Mouse (Mus musculus) MEL (cell line): ENCODE results near the gene Rec8. TPM values are rescaled to one million over a fixed set of nuclear protein-coding genes. Genes with fewer than 3 reads are reported as not detected.

Experiments
- DNase-seq: peaks from one replicate; pipeline ENCODE4 v3.0.0; 2011; ENCODE audit warnings: low read depth, low spot score
- H3K27ac ChIP-seq: 2 replicates; pipeline ENCODE4 v1.5.1; 2012; ENCODE audit warnings: low read depth, mild to moderate bottlenecking, control low read depth, low read length, moderate library complexity; ENCODE audit not compliant: control insufficient read depth
- H3K27me3 ChIP-seq, 2 experiments: fragments of 150-350 bp in 1 of 2; sonication (generic) in 1 of 2; 2 replicates each; pipeline ENCODE4 v1.6.1; 2012; ENCODE audit warnings: low read length in 2 of 2, mild to moderate bottlenecking in 2 of 2, improper control_type of control experiment in 1 of 2, moderate library complexity in 1 of 2; ENCODE audit not compliant: insufficient read depth in 2 of 2, control insufficient read depth in 1 of 2
- H3K36me3 ChIP-seq, 2 experiments: 2 replicates each; pipeline ENCODE4 v1.6.1; 2012 to 2014; ENCODE audit warnings: low read length in 2 of 2, improper control_type of control experiment in 1 of 2, inconsistent platforms in 1 of 2, mild to moderate bottlenecking in 1 of 2; ENCODE audit not compliant: insufficient read depth in 2 of 2, control insufficient read depth in 1 of 2
- H3K4me1 ChIP-seq, 2 experiments: fragments of 150-350 bp in 1 of 2; sonication (generic) in 1 of 2; 2 replicates each; pipeline ENCODE4 v1.6.1; 2012; ENCODE audit warnings: low read length in 2 of 2, improper control_type of control experiment in 1 of 2, mild to moderate bottlenecking in 1 of 2; ENCODE audit not compliant: insufficient read depth in 2 of 2, control insufficient read depth in 1 of 2
- H3K4me3 ChIP-seq, 2 experiments: fragments of 150-350 bp in 1 of 2; sonication (generic) in 1 of 2; 2 replicates each; pipeline ENCODE4 v1.5.1; 2012; ENCODE audit warnings: low read depth in 2 of 2, low read length in 2 of 2, mild to moderate bottlenecking in 2 of 2, moderate library complexity in 2 of 2, control low read depth in 1 of 2, improper control_type of control experiment in 1 of 2; ENCODE audit not compliant: control insufficient read depth in 1 of 2, insufficient read depth in 1 of 2
- H3K79me2 ChIP-seq: 2 replicates; pipeline ENCODE4 v1.6.1; 2012; ENCODE audit warnings: mild to moderate bottlenecking, low read length, moderate library complexity; ENCODE audit not compliant: control insufficient read depth, poor library complexity, insufficient read depth
- H3K9ac ChIP-seq: 2 replicates; pipeline ENCODE4 v1.6.1; 2012; ENCODE audit warnings: low read depth, mild to moderate bottlenecking, control low read depth, low read length, moderate library complexity; ENCODE audit not compliant: control insufficient read depth, poor library complexity, severe bottlenecking
- H3K9me3 ChIP-seq: fragments of 150-350 bp; sonication (generic); replicated peaks from 2 replicates; pipeline ENCODE4 v1.6.1; 2012; ENCODE audit warnings: mild to moderate bottlenecking, low read length, improper control_type of control experiment, moderate library complexity; ENCODE audit not compliant: insufficient read depth
- CHD1 ChIP-seq: IDR thresholded peaks from 2 replicates; pipeline ENCODE4 v1.6.1; 2012; ENCODE audit warnings: low read depth, mild to moderate bottlenecking, inconsistent platforms, low read length, improper control_type of control experiment
- CHD2 ChIP-seq: IDR thresholded peaks from 2 replicates; pipeline ENCODE4 v1.6.1; 2011; ENCODE audit warnings: low read length, improper control_type of control experiment
- E2F4 ChIP-seq: IDR thresholded peaks from 2 replicates; pipeline ENCODE4 v1.6.1; 2011; ENCODE audit warnings: low read depth, low read length, improper control_type of control experiment, borderline replicate concordance
- ELF1 ChIP-seq: IDR thresholded peaks from 2 replicates; pipeline ENCODE4 v1.6.1; 2014; ENCODE audit warnings: low read depth, mild to moderate bottlenecking, inconsistent platforms, low read length, improper control_type of control experiment, moderate library complexity
- ETS1 ChIP-seq: IDR thresholded peaks from 2 replicates; pipeline ENCODE4 v1.6.1; 2012; ENCODE audit warnings: low read depth, mild to moderate bottlenecking, inconsistent platforms, low read length, improper control_type of control experiment, moderate library complexity
- HCFC1 ChIP-seq: IDR thresholded peaks from 2 replicates; pipeline ENCODE4 v1.6.1; 2012; ENCODE audit warnings: low read depth, mild to moderate bottlenecking, inconsistent platforms, low read length, improper control_type of control experiment, moderate library complexity
- KAT2A ChIP-seq: conservative IDR thresholded peaks from 2 replicates; pipeline ENCODE4 v1.6.1; 2012; ENCODE audit warnings: low read depth, low read length, improper control_type of control experiment, inconsistent platforms
- MAX ChIP-seq: IDR thresholded peaks from 2 replicates; pipeline ENCODE4 v1.6.1; 2011; ENCODE audit warnings: low read length, improper control_type of control experiment
- MAZ ChIP-seq: IDR thresholded peaks from 2 replicates; pipeline ENCODE4 v1.6.1; 2012; ENCODE audit warnings: low read depth, mild to moderate bottlenecking, inconsistent platforms, low read length, improper control_type of control experiment
- MYC ChIP-seq: IDR thresholded peaks from 2 replicates; pipeline ENCODE4 v1.6.1; 2011; ENCODE audit warnings: low read depth, mild to moderate bottlenecking, low read length, improper control_type of control experiment, moderate library complexity
- NELFE ChIP-seq: IDR thresholded peaks from 2 replicates; pipeline ENCODE4 v1.6.1; 2011; ENCODE audit warnings: low read depth, low read length, improper control_type of control experiment
- NRF1 ChIP-seq: IDR thresholded peaks from 2 replicates; pipeline ENCODE4 v1.6.1; 2014; ENCODE audit warnings: low read depth, mild to moderate bottlenecking, inconsistent platforms, low read length, improper control_type of control experiment, moderate library complexity; ENCODE audit not compliant: poor library complexity, insufficient read depth, severe bottlenecking
- POLR2A ChIP-seq, 2 experiments: IDR thresholded peaks; 2 replicates each; pipeline ENCODE4 v1.6.1; 2011 to 2012; ENCODE audit warnings: low read length in 2 of 2, mild to moderate bottlenecking in 2 of 2, control low read depth in 1 of 2, improper control_type of control experiment in 1 of 2, low read depth in 1 of 2, moderate library complexity in 1 of 2; ENCODE audit not compliant: control insufficient read depth in 1 of 2, insufficient read depth in 1 of 2, poor library complexity in 1 of 2
- POLR2AphosphoS2 ChIP-seq: IDR thresholded peaks from 2 replicates; pipeline ENCODE4 v1.6.1; 2011; ENCODE audit warnings: low read length, improper control_type of control experiment
- SIN3A ChIP-seq: IDR thresholded peaks from 2 replicates; pipeline ENCODE4 v1.6.1; 2012; ENCODE audit warnings: low read length, improper control_type of control experiment, inconsistent platforms
- TBP ChIP-seq: IDR thresholded peaks from 2 replicates; pipeline ENCODE4 v1.8.0; 2011; ENCODE audit warnings: low read depth, low read length, improper control_type of control experiment
- TCF12 ChIP-seq: IDR thresholded peaks from 2 replicates; pipeline ENCODE4 v1.6.1; 2014; ENCODE audit warnings: low read depth, mild to moderate bottlenecking, inconsistent platforms, low read length, improper control_type of control experiment, moderate library complexity
- UBTF ChIP-seq: IDR thresholded peaks from 2 replicates; pipeline ENCODE4 v1.6.1; 2012; ENCODE audit warnings: low read depth, mild to moderate bottlenecking, inconsistent platforms, low read length, improper control_type of control experiment, moderate library complexity, borderline replicate concordance; ENCODE audit not compliant: insufficient read depth
- USF2 ChIP-seq, 2 experiments: IDR thresholded peaks; 2 replicates each; pipeline ENCODE4 v1.6.1; 2011 to 2012; ENCODE audit warnings: improper control_type of control experiment in 2 of 2, low read length in 2 of 2, borderline replicate concordance in 1 of 2, inconsistent platforms in 1 of 2, low read depth in 1 of 2, mild to moderate bottlenecking in 1 of 2; ENCODE audit not compliant: insufficient read depth in 1 of 2
- ZMIZ1 ChIP-seq: IDR thresholded peaks from 2 replicates; pipeline ENCODE4 v1.6.1; 2012; ENCODE audit warnings: low read depth, mild to moderate bottlenecking, inconsistent platforms, low read length, improper control_type of control experiment, moderate library complexity
- polyA plus RNA-seq, 2 experiments: library from polyadenylated mRNA; stranded (reverse) in 1 of 2; unstranded in 1 of 2; fragments of >175 nt in 1 of 2; fragments of >200 nt in 1 of 2; gene quantifications; 2 replicates each; pipeline versions ENCODE4 v1.2.1 to v1.2.4; 2012; ENCODE audit warnings: low replicate concordance in 2 of 2, low read depth in 1 of 2; ENCODE audit not compliant: insufficient read length in 2 of 2, insufficient read depth in 1 of 2, missing spikeins in 1 of 2
- total RNA-seq: library from RNA; depleted of rRNA; stranded (reverse); fragments of 300-350 nt; gene quantifications from 2 replicates; pipeline ENCODE4 v1.2.3, GENCODE M21; 2012

The Rec8 gene
- total and polyA plus RNA-seq, 3 experiments = 1.5 to 2.5 TPM; not detected in 1

DNA sequence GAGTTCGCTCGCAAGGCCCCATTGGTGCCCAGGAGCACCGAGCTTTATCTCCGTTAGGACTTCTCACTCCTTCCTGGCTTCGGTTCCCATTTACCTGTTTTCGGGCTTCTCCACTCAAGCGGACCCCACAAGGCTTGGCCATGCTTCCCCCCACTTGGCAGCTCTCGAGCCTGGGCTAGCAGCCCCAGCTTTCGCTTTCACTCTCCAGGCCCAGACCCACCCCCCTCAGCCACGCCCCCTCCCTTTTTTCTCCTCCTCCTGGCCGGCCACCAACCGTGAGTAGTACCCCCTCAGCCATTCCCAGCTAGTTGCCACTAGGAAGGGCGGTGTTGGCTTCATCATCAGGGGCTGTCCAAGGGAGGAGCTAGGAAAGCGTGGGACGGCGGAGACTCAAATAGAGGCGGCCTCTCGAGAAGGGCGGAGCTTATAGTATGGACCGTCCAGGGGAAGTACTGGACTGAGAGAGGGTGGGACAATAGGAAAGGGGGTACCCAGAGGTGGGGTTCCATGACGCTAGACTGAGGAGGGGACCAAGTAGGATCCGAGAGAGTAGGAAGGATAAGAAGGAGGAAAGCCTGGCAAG, 27.0 kb upstream of the Rec8 start, which contains the start of gene Psme2 (continued):
- TF ChIP-seq POLR2A (IDR thresholded peaks at IDR 0.05; ENCODE audit: control insufficient read depth in 1 of 2, insufficient read depth in 1 of 2, low read depth in 1 of 2, low read length in 2 of 2, poor library complexity in 1 of 2) (peak; percentile 54 to 66; a peak in 2 of 4 replicates), ETS1 (0 out of 2 replicates have a peak, but pooled peaks have one; percentile 56)

DNA sequence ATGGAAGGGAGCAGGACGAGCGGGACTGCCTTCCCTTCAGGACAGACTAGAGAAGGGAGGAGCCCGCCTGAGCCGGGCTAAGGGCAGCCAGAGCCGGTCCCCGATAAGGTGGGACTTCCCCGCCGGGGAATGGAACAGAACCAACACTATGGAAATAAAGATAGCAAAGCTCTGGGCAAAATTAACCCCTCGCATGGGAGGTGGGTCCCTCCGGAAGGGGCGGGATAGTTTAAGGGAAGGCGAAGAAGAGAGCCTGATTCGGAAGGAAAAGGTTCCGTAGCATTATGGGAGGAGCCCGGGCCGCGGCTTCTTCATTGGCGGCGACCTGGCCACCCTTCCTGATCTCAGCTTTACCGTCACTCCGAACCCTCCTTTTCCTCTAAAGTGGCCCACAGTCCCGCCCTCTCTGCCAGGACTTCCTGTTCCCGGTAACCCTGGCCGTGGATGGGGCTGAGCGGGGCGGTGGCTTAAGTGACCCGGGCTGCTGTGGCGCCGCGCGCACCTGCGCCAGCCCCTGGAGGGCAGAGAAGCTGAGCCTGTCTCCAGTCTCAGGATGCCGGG, 26.4 kb upstream of the Rec8 start, which contains the start of gene Rnf31:
Rnf31 (plus strand) TSS at position 378 of the 561 bp plus-strand sequence.
- peaks cover 3 to 22% of the 10 kb centered on the region in 2 experiments; a peak in 3 of 4 replicates for H3K36me3 ChIP-seq
- peak within 1 kb of the TSS; percentile 82 for H3K9ac ChIP-seq
- H3K27me3 ChIP-seq = no peaks in the 10 kb centered on the region
- DNase-seq = peak; percentile 98
- H3K4me1 ChIP-seq = peaks cover 3 to 35% of the 10 kb centered on the region in 2 experiments
- H3K4me3 ChIP-seq = peak within 1 kb of the TSS; percentile 80 to 94
- H3K9me3 ChIP-seq = no peaks in the 10 kb centered on the region
- H3K79me2 ChIP-seq = peaks cover 24% of the 10 kb centered on the region
- H3K27ac ChIP-seq = peak within 1 kb of the TSS; percentile 86
- TF ChIP-seq ETS1 = peak; percentile 43
- TF ChIP-seq MYC = peak; percentile 28; the same call in 1 of the 2 replicates
- no peak for TF ChIP-seq CHD2
- TF ChIP-seq USF2 (IDR thresholded peaks at IDR 0.05; ENCODE audit: borderline replicate concordance in 1 of 2, insufficient read depth in 1 of 2, low read depth in 1 of 2, low read length in 2 of 2) = no peak
- TF ChIP-seq NRF1 = peak; percentile 38; the same call in 1 of the 2 replicates
- TF ChIP-seq ELF1 = peak; percentile 90
- TF ChIP-seq CHD1 = no peak
- 0 out of 2 replicates have a peak, but pooled peaks have one; percentile 34 for TF ChIP-seq MAZ
- TF ChIP-seq NELFE = peak; percentile 70
- TF ChIP-seq TBP = peak; percentile 41; the same call in 1 of the 2 replicates
- peak; percentile 62; the same call in 1 of the 2 replicates for TF ChIP-seq KAT2A
- no peak for TF ChIP-seq ZMIZ1
- no peak; the same call in 1 of the 2 replicates for TF ChIP-seq E2F4
- peak in 1 of 2 experiments; percentile 68; a peak in 3 of 4 replicates for TF ChIP-seq POLR2A (IDR thresholded peaks at IDR 0.05; ENCODE audit: control insufficient read depth in 1 of 2, insufficient read depth in 1 of 2, low read depth in 1 of 2, low read length in 2 of 2, poor library complexity in 1 of 2)
- peak; percentile 26; the same call in 1 of the 2 replicates for TF ChIP-seq POLR2AphosphoS2
- no peak for TF ChIP-seq UBTF
- TF ChIP-seq MAX = peak; percentile 18
- TF ChIP-seq HCFC1 = peak; percentile 81
- TF ChIP-seq TCF12 = peak; percentile 43; the same call in 1 of the 2 replicates
- peak; percentile 54; the same call in 1 of the 2 replicates for TF ChIP-seq SIN3A
- TF ChIP-seq, all 39 proteins: peak for 14
